Mouse (Mus musculus): ENCODE measurements around the gene Ntrk3.

GRCm38 (mm10) chr7:78724591-78724990, 13.2 kb downstream of the Ntrk3 start:
- TF ChIP-seq CTCF (IDR thresholded peaks at IDR 0.05; ENCODE audit: extremely low read depth, insufficient read depth, low read length) (no peak), POLR2A (IDR thresholded peaks at IDR 0.05; ENCODE audit: extremely low read depth, insufficient read depth, low read length) (no peak)
